Mouse (Mus musculus): ENCODE data around the gene Dnaaf5.

Gene Dnaaf5

GRCm38 (mm10) chr5:139141326-139141725, 8.7 kb upstream of the Dnaaf5 start:
- DNase-seq: peak in 1 of 2 experiments; percentile 44

- peak in 1 of 2 experiments; percentile 62 for DNase-seq
These were observed 6.1 kb upstream of the Dnaaf5 start for GRCm38 (mm10) chr5:139143890-139144289.

- DNase-seq: no peak
These were observed 4.3 kb upstream of the Dnaaf5 start for GRCm38 (mm10) chr5:139145726-139146125.

GRCm38 (mm10) chr5:139146476-139147075, 3.4 kb upstream of the Dnaaf5 start:
- no peak for DNase-seq

GRCm38 (mm10) chr5:139147178-139148078, 2.6 kb upstream of the Dnaaf5 start:
- no peak for DNase-seq

GRCm38 (mm10) chr5:139149006-139149672, 884 bp upstream of the Dnaaf5 start:
- DNase-seq: no peak

GRCm38 (mm10) chr5:139150603-139151031, 594 bp downstream of the Dnaaf5 start:
- DNase-seq: peak; percentile 40 to 69

GRCm38 (mm10) chr5:139160899-139161298, 10.9 kb downstream of the Dnaaf5 start:
- no peak for DNase-seq

GRCm38 (mm10) chr5:139161632-139162031, 11.6 kb downstream of the Dnaaf5 start:
- no peak for DNase-seq

- peak; percentile 16 to 38 for DNase-seq
These were observed 16.8 kb downstream of the Dnaaf5 start for GRCm38 (mm10) chr5:139166781-139167361.

- no peak for DNase-seq
These were observed 17.5 kb downstream of the Dnaaf5 start for GRCm38 (mm10) chr5:139167548-139167947.

GRCm38 (mm10) chr5:139171929-139172328, 21.9 kb downstream of the Dnaaf5 start:
- DNase-seq: no peak

- no peak for DNase-seq
These were observed 24.1 kb downstream of the Dnaaf5 start for GRCm38 (mm10) chr5:139174141-139174540.

GRCm38 (mm10) chr5:139174556-139175547, 24.8 kb downstream of the Dnaaf5 start:
- DNase-seq: peak; percentile 39 to 63

- peak; percentile 79 to 84 for DNase-seq
These were observed 29.0 kb downstream of the Dnaaf5 start for GRCm38 (mm10) chr5:139178895-139179631.

- DNase-seq: no peak
These were observed 33.1 kb downstream of the Dnaaf5 start for GRCm38 (mm10) chr5:139183131-139183530.

- no peak for DNase-seq
These were observed 33.6 kb downstream of the Dnaaf5 start for GRCm38 (mm10) chr5:139183601-139184000.

- no peak for DNase-seq
These were observed 34.9 kb downstream of the Dnaaf5 start for GRCm38 (mm10) chr5:139184897-139185296.

GRCm38 (mm10) chr5:139189726-139190125, 39.7 kb downstream of the Dnaaf5 start:
- no peak for DNase-seq

- no peak for DNase-seq
These were observed 40.9 kb downstream of the Dnaaf5 start for GRCm38 (mm10) chr5:139190958-139191357.

GRCm38 (mm10) chr5:139198779-139199178, 48.8 kb downstream of the Dnaaf5 start:
- peak in 1 of 2 experiments; percentile 43 for DNase-seq

Measured in lung, postnatal 4 days (tissue).